Mouse (Mus musculus): Measurements from ENCODE around the gene Depp1.
A peak's percentile ranks its signal among the peaks of the same experiment; 100 is the strongest.

Depp1 gene

DNA sequence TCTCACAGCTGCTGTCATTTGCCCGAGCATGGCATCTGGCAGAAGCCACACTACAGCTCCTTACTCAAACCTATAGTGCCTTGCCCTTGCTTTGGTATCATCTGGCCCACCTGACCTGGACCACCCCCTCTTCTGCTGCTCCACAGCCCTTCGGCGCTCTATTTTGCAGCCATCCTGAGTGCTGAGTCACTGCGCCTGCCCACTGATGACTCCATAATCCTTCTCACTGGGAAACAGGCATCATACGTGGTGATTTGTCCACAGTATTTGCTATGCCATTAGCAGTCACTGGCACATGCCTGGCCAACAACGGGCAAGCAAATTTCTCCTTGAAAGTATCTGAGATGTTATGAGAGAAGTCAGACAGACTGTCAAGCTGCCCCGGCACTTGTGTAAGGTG is 598 bp upstream of the Depp1 start:
- no peak for DNase-seq (ENCODE audit: low spot score)

GRCm38 (mm10) chr6:116651437-116652118 is 1.2 kb downstream of the Depp1 start:
- DNase-seq (ENCODE audit: low spot score), result no peak

- no peak for DNase-seq (ENCODE audit: low spot score)
Observed at GRCm38 (mm10) chr6:116653191-116653590, 2.8 kb downstream of the Depp1 start.

DNA sequence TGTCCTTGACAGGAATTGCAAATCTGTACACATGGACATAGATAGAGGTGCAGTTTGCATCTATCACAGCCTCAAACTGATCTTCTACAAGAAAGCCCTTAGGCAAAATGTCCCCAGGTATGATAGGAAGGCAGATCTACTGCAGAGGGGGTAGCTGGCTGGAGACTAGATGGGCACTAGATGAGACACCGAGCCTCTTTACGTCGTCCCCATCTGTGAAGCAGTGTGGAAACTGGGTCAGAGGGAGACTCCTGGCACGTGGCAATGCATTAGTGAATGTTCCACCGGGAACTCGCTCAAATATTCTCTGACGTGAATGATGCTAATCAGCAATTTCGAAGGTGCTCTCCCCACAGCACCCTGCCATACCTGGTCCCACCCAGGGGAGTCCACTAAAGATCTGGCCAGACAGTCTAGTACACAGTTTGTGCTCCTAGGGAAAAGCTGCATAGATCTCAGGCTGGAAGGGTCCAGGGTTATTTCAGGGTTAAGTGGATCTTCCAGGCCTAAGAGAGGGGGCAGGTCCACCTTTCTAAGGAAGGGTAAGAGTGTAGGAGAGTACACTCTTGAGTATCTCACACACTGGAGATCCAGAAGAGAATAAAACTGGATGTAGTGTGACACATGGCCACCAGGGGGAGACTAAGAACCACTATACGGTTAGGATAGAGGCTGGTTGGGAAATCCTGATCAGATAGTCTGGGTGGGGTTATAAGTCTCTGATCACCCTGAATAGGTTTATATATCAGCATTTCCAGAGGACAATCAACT is 3.5 kb downstream of the Depp1 start:
- DNase-seq (ENCODE audit: low spot score), result peak; percentile 44

DNA sequence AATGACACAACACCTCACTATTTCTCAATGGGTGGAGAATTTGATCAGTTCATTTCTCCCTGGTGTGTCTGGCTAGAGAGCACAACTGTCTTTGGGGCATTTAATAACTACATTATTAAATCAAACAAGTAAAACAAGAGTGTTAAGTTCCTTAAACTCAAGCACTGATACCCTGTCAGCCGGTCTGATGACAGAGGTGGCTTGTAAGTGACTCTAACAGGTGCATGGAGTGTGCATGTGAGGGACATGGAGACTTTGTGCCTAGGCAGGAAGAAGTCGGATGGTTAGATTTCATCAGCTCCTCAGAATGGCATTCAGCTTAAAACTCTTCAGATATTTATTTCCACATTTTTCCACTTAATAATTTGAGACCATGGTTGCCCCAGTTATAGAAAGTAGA is 13.0 kb downstream of the Depp1 start:
- DNase-seq (ENCODE audit: low spot score), result no peak

DNA sequence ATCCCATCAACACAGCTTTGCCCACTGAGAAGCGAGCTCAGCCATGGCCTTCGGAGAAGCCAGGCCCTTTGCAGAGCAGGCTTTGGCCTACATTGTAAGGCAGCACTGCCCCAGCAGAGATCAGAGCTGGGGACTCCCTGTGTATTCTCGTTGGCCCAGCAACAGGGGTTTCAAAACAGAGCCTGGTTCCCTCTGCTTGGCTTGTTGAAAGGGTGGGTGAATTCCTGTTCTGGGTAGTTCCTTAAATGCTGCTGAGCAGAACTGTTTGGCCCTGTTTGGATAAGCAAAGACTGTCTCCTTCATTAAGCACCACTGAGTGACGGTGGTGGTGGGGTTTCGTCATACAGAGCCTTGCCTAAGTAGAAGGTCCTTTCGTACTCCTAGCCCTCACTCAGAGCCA is 13.6 kb downstream of the Depp1 start:
- no peak for DNase-seq (ENCODE audit: low spot score)

DNA sequence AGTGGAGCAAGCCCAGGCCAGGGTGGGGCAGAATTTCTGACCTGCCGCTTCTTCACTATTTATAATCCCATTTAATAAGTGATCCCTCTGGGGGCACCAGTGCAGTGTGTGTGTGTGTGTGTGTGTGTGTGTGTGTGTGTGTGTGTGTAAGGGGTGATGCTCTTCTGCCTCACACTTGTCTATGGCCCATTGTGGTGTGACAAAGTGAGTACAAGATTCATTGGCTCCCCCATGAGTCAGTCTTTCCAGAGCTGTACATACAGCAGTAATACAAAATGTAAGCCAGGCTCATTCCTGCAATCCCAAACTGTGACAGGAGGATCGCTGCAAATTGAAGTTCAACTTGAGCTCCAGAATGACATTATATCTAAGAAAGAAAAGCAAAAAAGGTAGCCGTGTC is 14.4 kb downstream of the Depp1 start:
- DNase-seq (ENCODE audit: low spot score), result no peak

DNA sequence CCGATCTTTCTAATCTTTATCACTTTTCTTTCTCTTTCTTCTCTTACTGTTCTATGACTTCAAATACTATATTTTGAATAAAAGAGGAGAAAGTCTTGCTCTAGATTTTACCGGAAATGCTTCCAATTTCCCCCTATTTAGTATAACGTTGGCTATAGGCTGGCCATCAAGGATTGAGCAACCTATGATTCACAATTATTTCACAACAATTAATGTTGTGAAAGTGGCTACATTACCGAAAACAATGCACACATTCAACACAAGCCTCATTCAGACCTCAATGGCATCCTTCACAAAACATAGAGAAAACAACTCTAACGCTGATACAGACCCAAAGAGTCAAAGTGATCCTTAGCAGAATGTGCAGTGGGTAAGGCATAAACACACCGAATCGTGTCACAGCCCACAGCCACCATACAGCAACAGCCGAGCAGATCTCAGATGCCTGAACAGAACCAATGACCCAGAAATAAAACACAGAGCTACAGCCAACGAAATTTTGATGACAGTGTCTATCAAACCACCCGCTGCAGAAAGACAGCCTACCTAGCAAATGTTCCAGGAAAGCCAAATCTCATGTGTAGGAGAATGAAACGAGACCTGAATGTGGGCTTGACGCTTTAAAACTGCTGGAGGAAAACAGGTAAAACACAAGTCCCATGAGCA is 15.8 kb downstream of the Depp1 start:
- DNase-seq (ENCODE audit: low spot score), result no peak

- no peak for DNase-seq (ENCODE audit: low spot score)
Observed at GRCm38 (mm10) chr6:116666892-116667291, 16.5 kb downstream of the Depp1 start.

- no peak for DNase-seq (ENCODE audit: low spot score)
Observed at GRCm38 (mm10) chr6:116667382-116667781, 17.0 kb downstream of the Depp1 start.

GRCm38 (mm10) chr6:116668682-116669470 is 18.5 kb downstream of the Depp1 start:
- no peak for DNase-seq (ENCODE audit: low spot score)

DNA sequence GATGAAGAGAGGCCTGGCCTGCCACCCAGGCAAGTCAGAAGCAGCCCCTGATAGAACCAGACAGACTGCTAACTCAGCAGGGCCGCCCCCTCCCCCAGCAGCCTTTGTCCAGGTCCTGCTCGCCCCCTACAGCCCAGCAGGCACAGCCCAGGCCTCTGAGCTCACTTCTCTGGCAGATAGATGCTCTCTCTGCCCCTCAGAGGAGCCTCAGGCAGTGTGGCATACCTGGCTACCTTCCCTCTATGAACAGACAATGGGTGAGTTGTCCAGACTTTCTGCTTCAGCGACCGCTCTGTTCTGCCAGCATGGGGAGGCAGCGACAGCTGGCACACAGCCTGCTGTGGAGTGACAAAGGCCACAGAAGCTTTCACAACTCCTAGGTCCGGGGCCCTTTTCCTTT is 19.7 kb downstream of the Depp1 start:
- no peak for DNase-seq (ENCODE audit: low spot score)

DNA sequence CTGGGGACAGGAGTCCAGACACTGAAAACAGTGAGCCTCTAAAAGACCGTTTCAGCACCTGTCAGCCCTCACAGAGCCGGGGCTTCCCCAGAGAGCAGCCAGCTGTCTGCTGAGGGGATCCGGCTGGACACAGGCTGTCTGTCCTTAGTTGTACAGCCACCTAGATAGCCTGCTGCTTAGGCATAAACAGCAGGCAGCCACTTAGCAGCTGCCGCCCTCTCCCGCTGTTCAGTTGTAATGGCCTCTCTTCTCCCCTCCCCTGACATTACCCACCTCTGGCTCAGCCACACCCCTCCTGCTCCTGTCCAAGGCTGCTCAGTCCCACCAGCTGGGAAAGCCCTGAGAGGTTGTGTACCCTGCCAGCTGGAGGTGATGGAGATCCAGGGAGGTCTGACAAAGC is 20.6 kb downstream of the Depp1 start:
- DNase-seq (ENCODE audit: low spot score), result no peak

DNA sequence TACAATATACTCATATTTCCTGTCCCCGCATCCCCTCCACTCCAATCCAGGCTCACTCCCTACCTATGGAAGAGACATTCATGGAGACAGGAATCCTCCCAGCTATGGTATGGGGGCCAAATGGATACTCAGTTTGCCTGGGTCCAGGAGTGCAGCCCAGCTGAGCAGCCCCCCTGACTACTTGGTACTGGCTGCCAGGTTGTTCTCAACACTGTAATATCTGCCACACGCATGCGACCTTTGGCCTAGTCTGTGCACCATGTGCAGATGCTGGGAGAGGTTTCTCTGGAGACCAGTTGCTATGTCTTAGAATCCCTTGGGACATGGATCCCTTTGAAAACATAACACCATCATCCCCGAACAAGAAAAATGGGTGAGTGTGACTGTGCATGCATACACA is 21.4 kb downstream of the Depp1 start:
- no peak for DNase-seq (ENCODE audit: low spot score)

DNA sequence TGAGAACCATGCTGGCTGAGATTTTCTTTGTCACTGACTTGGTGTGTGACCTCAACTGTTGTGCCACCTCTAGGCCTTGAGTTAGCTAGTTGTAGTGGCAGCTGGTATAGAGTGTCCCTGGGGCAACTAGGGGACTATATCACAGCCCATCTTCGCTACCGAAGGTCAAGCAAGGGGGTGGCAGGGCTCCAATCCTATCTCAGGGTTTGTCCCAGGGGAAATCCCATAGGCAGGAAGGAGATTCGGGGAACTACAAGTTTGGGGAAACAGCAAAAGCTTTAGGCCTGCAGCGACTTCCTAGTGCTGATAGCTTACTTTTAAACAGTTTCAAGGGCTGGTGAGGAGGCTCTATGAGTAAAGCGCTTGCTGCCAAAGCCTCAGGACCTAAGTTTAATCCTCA is 21.9 kb downstream of the Depp1 start:
- no peak for DNase-seq (ENCODE audit: low spot score)

GRCm38 (mm10) chr6:116673471-116674282 is 23.3 kb downstream of the Depp1 start, which contains the start of gene Rassf4:
Gene Rassf4, minus strand, starts transcription at chr6:116673952.
- DNase-seq (ENCODE audit: low spot score), result peak; percentile 56

DNA sequence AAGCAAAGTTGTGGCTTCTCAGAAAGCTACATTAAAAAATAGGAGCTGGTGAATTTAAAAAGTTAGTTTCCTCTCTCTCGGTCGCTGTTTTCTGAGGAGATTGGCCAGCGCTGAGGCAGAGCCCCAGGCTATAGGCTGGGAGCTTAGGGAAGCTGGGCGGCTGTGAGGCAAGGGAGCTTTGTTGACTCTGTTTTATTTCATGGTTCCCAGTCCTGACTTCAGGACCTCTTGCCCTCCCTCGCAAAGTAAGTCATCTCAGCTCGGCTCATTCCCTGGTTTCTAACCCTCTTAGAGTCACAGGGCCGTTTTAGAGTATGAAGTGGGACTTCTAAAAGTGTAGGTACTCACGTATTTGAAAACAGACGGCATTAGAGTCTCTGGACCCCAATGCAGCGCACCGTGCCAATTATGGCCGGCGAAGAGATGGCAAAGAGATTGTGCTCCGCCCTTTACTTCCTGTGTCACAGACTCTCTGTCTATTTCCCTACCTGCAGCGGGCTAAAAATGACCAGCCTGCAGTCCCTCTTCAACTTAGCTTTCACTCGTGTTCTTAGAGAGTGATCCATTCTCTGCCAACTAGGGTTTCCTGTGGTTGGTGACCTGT is 24.0 kb downstream of the Depp1 start:
- DNase-seq (ENCODE audit: low spot score), result no peak

DNA sequence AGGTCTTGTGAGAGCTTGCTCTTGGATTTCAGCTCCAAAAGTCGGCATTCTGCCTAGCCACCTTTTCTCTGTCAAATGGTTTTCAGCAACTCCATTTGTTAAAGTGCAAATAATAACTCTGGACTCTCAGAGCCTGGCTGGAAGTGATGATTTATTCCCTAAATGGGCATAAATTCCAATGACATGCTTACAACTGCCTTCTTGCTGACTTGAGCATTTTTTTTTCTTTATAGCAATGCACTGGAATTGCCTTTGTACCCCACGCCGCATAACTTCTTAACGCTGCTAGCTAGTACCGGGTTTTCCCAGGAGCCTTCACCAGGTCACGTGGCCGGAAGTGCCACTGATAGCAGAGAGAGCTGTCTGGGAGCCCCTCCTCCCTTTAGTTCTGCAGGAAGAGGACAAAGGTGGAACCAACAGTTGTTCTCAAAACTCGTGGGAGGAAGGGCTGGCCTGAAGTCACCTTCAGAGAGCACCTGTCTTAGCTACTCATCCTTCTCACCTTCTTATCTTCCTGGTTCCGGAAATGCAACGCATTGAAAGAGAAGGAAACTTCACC is 26.0 kb downstream of the Depp1 start:
- DNase-seq (ENCODE audit: low spot score), result no peak

DNA sequence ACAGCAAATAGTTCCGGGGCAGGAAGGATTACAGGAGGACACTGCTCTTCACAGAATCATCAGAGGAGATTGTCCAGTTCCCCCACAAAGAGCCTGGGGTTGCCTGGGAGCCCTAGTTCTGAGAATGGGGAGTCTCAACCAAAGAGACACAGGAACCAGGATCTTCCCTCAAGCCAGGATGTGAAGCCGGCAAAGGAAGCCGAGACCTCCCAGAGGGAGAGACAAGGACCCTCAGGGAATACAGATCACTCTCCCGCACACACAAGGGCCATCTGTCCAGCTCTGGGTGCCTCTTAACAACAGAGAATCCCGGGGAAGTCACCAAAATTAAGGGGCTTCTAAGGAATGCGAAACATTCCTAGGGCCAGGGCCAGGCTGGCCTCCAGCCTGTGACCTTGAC is 26.9 kb downstream of the Depp1 start:
- DNase-seq (ENCODE audit: low spot score), result no peak

DNA sequence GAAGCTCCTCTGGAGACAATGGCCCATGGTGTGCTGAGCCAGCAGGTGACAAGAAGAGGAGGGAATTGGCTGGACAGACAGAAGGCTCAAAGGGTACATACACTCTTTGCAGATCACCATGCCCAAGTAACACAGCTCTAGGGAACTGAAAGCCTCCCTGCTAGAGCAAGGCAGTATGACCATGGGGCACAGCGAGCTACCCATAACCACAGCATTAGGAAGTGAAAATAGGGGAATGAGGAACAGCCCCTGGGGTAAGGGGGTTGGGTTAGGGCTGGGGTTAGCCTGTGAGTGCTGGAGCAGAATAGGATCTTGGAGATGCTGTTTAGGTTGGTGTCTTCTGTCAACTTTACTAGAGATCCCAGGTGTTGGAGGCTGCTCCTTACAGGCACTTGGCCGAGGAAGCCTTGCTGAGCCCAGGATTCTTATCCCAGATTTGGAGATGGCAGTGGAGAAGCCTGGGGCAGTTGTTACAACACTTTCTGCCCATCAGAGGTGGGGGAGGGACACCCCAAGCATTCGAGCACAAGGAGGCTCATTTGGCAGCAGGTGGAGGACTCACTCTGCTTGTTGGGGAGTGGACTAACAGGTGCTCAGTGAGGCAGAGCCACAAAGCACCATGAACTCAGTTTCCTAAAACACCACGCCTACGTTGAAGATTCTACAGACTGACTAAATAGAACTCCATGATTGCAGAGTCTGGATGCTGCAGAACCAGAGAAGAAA is 29.3 kb downstream of the Depp1 start:
- DNase-seq (ENCODE audit: low spot score), result no peak
